Mouse (Mus musculus): Measurements from ENCODE around the gene Zfp182. TPM values are rescaled to one million over a fixed set of nuclear protein-coding genes. Genes with fewer than 3 reads are reported as not detected.

Zfp182 gene
- 8.7 and 10.7 TPM in 2 replicates for polyA plus RNA-seq (2012; rRNA removed)

GRCm38 (mm10) chrX:21061866-21062543 is at the start of gene Zfp182:
Gene Zfp182 (minus strand): TSS chrX:21062316.

GRCm38 (mm10) chrX:21088983-21089866 is 27.1 kb upstream of the Zfp182 start, which contains the start of gene Zfp300:
Gene Zfp300 (minus strand): TSS chrX:21089527.

GRCm38 (mm10) chrX:21068106-21068505 is 6.0 kb upstream of the Zfp182 start, which contains the start of gene Spaca5:
Gene Spaca5 (plus strand): TSS chrX:21068406.

Other genes with a start within 250 kb of the Zfp182 start
- gene Timp1, start 192.2 kb downstream of the Zfp182 start, polyA plus RNA-seq (2012; rRNA removed): 9.7 and 18.0 TPM in 2 replicates
- 39.7 and 42.0 TPM in 2 replicates for gene Syn1, start 141.3 kb downstream of the Zfp182 start, polyA plus RNA-seq (2012; rRNA removed)
- gene Cfp, start 130.8 kb downstream of the Zfp182 start, polyA plus RNA-seq (2012; rRNA removed): 28.2 and 30.7 TPM in 2 replicates
- 31.3 and 33.5 TPM in 2 replicates for gene Elk1, start 111.7 kb downstream of the Zfp182 start, polyA plus RNA-seq (2012; rRNA removed)
- gene Uxt, start 100.3 kb downstream of the Zfp182 start, polyA plus RNA-seq (2012; rRNA removed): 25.9 and 28.9 TPM in 2 replicates
- 0.10 TPM in 1 of 2 replicates, not detected in the other for gene Spaca5, start 6.1 kb upstream of the Zfp182 start, polyA plus RNA-seq (2012; rRNA removed)
- gene Zfp300, start 27.2 kb upstream of the Zfp182 start, polyA plus RNA-seq (2012; rRNA removed): 1.3 and 1.5 TPM in 2 replicates
- not detected in 2 replicates for gene Ssxa1, start 53.5 kb upstream of the Zfp182 start, polyA plus RNA-seq (2012; rRNA removed)
- not detected in 2 replicates for gene Gm21876, start 113.3 kb upstream of the Zfp182 start, polyA plus RNA-seq (2012; rRNA removed)